Mouse (Mus musculus): ENCODE data around the gene Tmem131l.
"Not testable (repeated sequence)": the region's sequence is repeated elsewhere in the genome, so short reads cannot be mapped to it uniquely, and the experiment has no call there.

Gene Tmem131l

DNA sequence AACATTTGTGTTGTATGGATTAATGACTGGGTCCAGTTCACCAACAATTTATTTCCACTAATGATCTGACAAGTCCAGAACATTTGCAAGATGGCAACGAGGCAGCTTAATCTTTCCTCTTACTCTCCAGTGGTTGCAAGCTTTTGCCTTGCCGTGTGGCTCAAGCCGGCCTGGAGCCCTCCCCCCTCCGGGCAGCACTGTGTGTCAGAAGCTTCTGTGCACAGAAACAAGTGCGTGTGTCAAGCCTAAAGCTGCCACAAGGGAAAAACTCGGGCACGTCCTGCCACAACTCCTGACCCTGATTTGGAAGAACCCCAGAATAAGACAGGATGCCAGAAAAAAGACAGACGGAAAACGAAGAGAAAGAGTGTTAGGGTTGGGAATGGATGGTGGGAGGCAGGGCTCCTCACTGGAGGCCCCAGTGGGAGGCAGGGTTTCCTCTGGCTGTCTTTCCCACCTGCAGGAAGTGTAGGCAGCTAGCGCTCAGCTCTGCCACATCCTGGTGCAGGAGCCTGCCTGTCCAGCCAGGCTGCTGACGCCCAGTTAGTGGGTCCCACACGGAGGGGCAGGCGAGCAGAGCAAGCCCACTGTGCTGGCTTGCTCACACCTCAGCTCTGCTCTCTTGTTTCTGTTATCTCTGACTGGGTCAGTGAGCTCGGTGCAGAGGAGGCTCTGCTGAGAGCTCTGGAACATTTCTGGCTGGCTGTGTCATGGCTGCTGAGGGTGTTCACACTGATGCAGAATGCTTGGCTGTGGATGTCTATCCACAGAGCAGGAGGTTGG is 135.6 kb downstream of the Tmem131l start:
- DNase-seq = no peak

DNA sequence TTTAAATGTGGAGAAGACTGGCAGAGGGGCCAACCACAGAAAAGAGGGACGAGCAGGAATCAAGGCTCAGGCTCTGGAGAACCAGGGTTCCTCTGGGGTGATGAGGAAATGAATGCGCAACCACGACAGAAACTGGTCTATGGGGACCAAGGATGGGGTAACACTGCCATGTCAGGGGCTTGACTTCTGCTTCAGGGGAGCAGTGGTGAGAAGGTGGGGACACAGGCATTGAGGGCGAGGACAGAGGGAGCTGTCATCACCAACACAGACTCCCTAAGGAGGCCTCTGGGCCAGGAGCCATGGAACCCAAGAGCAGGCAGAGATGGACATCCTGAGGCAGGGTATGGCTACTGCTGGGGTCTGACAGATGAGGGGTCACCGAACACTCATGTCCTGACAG is 137.0 kb downstream of the Tmem131l start:
- no peak for DNase-seq

DNA sequence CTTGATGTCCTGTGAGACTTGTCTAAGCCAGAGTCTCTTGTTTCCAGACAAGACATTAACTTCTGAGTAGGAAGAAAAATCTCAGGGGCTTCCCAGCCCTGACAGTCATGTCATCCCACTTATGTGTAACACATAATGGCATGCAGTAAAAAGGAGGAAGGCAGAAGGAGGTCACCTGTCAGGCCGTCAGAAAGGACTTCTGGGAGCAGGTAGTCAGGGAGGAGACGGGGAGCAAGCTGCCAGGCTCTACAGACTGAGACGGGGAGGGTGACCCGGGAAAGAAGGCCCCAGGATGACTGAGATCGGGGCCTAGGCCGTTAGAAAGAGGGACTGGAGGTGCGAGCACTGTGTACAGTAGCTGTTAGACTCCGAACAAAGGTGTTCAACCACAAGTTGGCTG is 137.5 kb downstream of the Tmem131l start:
- no peak for DNase-seq

DNA sequence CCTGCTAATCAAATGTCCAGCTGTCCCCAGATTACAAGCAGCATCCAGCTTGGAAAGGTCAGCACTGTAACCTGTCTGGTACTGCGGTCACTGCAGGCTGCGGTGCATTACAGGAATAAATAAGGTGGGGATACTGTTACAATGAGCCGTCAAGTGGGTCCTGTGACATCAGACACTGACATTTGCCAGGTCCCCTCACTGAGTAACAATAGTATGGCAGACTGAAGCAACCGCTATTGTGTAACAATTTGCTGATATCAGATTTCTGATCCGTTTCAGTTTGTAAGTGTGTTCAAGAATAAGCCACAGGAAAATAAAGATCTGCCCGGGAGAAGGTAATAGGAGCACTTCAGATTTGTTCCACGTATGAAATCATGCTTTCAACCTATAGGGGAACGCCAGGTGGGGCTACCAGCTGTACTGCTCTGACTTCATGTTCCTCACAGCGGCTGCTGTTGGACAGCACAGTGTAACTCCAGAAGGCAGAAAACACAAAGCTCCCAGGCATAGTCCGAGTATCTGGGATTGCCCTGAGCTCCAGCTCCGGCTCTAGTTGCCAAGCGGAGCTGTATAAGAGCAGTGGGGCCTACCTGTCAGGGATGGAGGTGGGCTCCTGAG is 139.1 kb downstream of the Tmem131l start:
- no peak for DNase-seq

DNA sequence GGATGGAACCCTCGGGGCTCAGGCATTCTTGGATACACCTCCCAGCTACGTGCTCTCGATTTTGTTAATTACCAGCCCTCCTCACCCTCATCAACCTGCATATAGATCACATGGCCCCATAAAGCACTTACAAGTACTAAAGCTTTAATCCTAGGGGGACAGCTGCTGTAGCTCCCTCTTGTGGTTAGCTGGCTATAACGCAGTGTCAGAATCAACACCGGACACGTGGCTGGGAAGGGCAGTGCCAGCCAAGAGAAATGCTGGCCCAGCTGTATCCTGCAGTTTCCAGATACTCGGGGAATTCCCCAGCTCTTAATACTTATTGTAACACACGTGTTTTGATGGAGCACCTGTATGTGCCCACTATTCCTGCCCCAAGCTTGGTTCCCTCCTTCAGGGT is 140.4 kb downstream of the Tmem131l start:
- DNase-seq = no peak

DNA sequence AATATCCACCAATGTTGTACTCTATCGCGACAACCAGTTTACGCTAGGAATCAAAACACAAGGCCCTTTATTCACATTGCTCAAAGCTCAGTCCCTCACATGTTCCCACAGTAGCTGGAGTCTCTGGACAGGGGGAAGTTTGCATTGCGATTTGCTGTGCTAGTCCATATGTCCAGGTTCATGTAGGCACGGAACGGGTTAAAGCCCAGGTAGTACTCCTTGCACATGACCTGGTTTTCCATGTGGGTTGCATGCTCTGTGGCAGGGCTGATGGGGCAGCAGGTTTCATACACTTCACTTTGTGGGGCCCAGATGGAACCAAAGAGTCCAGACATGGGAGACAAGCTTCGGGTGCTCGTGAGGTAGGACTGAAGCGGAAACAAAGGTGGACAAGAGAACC is 141.7 kb downstream of the Tmem131l start:
- no peak for DNase-seq

DNA sequence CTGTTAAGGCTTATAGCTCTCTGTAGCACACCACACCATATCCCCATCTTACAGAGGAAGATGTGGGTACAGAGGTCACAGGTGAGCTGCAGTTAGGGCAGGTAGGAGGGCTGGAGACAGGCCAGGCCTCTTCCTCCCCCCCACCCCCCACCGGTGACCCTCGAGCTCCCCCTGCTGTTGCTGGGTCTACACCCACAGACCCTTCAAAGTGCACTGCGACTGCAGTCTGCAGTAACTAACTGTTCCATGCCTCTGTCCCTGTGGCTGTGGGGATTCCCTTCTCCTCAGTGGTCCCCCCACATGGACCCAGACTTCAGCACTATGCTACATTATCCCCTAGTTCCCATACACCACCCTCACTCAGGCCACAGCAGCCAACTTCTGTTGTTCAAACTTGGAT is 144.2 kb downstream of the Tmem131l start:
- no peak for DNase-seq

DNA sequence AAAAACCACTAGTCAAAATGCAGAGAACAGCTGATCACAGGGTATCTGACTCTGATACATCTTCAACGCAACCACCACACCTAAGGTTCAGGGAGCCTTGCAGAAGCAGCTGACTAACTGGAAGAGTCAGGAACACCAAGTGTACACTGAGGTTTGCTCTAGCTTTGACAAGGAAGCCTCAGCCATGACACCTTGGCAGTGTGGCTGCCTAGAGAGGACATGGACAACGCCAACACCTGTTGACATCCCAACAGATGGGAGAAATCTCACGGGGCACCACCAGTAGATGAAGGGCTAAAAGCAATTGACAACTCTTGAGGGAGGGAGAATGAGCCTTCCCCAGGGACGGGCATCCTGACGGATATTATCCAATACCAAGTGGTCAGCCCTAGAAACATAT is 144.9 kb downstream of the Tmem131l start:
- no peak for DNase-seq

DNA sequence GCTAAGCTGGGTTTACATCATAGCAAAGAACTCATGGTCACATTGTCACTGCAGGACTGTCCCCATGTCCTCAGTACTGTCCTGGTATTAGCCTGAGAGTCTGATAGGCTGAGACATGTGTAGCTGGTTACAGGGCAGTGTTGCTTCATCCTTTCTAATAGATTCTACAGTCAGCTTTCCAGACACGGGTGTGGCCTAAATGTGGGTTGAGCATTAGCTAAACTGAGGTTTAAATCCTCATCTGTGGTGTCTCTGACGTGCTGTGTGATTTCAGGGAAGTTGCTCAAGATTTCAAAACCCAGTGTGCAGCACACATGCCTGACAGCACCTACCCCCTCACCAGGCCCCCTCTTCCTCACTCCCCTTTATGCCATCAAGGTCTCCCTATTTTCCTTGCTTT is 154.8 kb downstream of the Tmem131l start:
- no peak for DNase-seq

DNA sequence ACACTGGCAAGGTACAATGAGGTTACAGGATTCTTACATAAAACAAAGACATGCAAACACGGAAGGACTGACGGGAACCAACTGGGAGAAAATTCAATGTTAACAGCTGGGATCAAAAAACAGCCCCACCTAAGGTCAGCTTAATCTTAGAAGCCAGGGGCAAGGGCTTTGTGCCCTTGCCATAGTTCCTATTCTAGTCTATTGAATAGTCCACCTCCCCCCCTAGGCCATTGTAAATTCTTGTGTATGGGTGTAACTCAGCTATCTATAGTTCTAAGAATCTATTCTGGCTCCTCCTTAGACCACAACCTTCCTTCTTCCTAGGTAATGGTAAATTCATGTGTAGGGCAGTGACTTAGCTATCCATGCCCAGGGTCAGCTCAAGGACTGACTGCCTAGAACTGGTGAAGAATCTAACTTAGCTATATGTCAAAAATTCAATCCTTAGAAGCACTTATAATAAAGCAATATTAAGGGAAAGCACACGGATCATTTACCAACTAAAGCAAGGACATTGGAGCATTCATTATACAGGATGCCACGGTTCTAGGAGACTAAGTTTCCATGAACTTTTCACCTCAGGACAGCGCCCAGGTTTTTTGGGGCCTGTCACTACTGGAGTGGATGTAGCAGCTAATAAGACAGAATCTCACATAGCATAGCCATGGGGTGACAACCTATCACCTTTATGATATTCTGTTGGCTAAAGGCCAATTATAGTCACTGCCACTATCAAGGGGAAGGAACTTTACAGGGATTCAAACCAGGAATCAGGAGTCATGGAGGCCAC is 160.5 kb downstream of the Tmem131l start:
- DNase-seq = not testable (repeated sequence)

DNA sequence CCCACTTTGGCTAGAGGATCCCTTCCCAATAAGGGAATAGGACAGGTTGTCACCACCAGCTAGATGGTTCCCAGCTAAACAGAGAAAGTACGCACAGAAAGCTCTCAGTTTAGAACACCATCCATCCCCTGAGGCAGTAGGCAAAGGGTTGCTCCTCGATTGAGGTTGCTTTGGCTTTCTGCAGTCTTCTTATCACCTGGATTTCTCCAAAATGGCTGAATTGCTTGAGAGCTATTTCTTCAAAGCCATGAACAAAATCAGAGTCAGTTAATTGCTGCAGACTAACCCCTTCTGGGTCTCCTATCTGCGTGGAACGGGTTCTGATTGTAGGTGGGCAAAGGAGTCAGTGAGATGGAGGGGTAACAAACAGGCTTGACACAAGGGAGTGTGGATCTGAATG is 161.2 kb downstream of the Tmem131l start:
- DNase-seq = no peak

DNA sequence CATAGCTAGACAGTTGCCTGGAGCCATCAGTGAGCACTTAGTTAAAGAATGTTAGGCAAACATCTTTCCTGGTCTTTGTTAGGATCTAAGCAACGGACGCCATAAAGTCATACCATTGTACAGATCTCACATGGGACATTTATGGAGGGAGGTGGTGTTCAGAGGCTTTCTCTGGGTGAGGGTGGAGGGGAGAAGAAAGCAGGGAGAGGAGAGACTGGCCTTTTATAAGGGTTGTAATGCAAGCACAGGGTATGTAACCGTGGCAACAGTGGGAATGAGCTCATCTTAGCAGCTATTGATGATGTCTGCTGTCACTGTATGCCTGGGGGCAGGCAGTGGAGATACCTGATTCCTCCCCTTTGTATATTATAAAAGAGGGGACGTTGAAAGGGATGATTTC is 163.7 kb downstream of the Tmem131l start:
- no peak for DNase-seq

DNA sequence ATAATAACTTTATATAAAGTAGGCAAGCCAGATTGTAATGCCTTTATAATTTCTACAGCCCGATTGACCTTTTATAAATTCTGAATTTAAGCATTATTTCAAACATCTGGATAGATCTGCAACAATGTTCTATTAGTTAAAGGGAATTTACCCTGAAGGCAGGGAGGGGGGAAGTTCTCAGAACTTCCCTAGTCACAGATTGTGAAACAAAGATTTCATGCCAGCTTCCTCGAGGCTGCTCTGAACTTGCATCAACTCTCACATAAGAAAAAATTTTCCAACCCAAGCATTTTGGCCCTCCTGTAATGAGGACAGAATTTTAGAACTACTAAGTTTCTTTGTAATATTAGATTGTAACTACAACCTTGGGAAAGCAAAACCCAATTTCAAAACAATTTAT is 164.9 kb downstream of the Tmem131l start:
- DNase-seq = not testable (repeated sequence)

DNA sequence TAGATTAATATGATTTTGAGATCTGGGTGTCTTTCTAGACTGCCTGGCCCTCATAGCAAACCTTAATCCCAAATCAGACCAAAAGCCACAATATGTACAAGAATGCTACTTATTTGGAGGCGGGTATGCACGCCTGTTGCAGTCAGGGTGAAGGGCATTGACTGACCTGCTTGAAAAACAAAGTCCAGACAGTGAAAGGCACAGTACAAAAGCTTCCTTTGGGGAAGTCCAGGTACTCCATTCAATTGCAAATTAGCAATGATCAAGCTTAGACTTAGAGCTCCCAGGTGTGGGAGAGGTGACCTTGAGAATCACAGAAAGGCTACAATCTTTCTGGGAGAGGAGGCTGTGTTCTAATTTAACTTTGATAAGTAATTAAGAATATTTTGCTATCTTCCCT is 167.1 kb downstream of the Tmem131l start:
- not testable (repeated sequence) for DNase-seq

DNA sequence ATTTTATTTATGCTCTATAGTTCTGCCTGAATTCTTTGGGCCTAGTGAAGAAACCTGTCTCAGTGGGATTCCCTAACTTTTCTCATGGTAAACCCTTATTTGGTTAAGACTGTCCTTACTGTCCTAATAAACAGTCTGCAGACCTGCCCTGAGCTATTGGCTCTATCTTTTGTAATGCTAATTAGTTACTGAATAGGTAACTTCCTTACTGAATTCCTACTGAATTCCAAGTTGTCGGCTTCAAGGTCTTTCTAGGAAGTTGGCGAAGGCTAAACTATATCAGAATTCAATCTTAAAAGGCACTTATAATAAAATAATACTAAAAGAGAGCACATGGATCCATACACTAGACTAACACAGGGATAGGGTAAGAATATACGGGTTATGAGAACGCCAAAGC is 168.0 kb downstream of the Tmem131l start:
- not testable (repeated sequence) for DNase-seq

DNA sequence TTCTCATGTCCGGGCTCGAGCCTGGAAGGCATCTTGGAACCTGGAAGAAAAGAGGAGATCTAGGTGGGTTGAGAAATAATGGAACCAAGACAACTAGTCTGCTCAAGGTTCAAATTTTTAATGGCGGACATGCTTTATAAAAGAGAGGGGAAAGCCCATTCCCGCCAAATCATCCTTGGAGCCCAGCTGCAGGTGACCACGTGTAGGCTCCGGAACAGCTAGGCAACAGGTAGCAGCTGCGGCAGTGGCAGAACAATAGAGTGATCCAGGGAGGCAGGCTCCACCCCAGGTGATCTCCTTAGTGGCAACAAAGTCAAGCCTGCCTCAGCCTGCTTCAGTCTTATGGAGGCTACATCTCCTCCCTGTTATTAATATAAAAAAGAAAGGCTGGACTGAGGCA is 168.4 kb downstream of the Tmem131l start:
- DNase-seq = not testable (repeated sequence)

DNA sequence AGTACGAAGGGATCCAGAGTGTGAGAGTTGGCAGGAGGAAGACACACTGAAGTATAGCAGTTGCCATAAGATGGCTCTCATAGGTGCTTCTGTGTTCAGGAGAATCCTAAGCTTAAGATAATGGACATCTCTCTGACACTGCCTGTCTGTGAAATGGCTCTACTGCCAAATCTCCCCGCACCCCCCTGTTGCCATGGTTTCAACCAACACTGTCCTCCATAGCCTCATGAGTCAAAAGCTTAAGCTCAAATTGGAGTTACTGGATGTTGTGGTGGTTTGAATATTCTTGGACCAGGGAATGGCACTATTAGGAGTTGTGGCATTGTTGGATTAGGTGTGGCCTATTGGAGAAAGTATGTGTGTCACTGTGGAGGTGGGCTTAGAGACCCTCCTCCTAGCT is 170.2 kb downstream of the Tmem131l start:
- DNase-seq = no peak

DNA sequence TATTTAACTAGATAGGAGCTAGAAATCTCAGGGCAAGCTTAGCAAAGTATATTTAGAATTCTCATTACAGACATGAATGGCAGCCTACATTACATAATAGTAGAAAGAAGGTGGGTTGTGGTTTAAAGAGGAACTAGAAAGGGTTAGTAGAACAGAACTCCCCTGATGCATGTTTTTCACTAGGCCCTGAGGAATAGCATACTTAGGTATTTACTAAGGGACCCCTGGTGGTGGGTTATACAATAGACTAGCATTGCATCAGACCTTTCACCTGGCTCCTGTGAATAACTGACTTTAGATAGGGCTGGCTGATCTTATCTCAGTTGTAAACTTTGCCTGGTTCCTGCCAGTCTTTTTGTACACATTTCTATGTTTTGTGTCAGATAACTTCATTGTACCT is 172.9 kb downstream of the Tmem131l start:
- DNase-seq = not testable (repeated sequence)

DNA sequence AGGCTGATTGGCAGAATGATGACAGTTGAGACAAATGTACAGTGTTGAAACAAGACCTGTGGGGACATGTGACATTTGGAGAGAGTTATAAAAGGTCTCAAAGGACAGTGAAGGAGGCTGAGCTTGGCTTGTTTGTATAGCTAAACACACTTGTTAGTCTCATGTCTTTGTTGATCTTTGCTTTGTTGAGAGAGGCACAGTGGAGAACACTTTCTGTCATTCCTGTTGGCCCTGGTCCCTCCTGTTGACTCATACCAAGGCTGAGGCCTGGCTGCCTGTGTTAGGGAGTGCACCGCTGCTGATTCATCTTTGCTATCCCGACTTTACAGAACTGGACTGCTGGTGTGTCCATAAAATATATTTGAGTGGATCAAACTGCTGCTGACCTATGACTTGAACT is 174.8 kb downstream of the Tmem131l start:
- DNase-seq = no peak

DNA sequence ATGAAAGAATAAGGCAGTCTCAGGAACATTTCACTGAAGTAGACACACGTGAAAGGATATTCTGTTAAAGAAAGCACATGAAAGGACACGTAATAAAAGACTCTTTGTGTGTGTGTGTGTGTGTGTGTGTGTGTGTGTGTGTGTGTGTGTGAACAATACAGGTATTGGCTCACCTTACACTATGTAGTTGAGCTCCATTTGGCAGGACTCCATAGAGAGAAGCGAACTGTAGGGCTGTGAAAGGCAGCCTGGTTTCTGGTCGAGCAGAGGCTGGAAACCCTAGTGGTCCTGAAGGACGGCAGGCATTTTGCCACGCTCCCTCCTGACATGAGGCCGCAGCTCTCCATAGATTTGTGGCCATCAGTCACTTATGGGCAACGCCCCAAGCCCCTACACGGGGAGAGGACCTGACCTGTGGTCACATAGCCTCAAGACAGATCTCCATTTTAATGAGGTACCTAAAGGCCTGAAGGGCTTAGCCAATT is 175.9 kb downstream of the Tmem131l start:
- no peak for DNase-seq

DNA sequence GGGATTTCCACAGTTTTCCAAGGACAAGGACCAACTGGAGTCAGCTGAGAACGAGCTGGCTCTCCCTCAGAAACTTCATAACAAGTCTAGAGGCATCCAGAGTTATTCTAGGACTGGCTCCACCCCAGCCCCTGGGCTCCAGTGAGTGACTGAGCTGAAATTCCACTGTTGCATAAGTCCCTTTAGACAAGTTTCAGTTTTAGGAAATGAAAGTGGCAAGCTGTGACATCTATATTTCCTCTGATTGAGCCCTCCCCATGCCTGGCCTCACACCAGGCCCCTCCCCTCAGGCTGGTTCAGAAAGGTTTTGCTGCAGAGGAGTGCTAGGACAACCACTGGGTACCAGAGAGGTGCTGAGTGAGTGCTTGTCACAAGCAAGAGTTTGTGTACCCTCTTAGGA is 177.0 kb downstream of the Tmem131l start:
- DNase-seq = peak; percentile 13 to 15

DNA sequence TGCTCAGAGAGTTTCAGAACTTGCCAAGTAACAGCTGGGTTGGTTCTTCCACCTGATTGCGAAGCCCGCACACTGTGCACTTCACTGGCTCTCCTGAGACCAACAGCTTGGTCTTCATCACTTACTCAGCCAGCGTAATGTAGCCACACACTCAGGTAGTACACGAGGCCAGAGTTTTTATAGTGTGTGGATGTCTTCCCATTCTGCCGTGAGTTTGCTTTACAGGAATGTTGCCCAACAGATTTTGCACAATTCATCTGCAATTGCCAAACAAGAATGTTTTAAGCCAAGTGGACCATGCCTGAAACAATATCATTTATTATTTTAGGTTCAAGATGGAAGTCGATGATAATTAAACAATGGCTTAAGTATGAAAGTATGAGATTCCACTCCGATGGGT is 180.4 kb downstream of the Tmem131l start:
- no peak for DNase-seq

DNA sequence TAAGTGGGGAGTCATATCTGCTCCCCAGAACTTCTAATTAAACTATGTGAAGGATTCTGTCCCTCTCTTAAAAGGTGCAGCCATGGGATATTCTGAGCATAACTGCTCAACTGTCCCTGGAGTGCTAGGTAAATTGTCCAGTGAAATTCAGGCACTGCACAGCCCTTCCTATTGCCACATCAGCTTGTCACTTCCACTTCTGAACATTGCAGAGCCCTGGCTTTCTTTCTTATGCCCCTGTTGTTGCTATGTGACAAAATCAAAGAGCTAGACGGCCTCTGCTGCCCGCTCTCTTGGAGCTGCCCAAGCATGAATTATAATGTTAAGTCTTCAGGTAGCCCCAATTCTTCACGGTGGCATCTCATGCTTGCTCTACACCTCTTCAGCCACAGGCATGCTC is 180.9 kb downstream of the Tmem131l start:
- no peak for DNase-seq

DNA sequence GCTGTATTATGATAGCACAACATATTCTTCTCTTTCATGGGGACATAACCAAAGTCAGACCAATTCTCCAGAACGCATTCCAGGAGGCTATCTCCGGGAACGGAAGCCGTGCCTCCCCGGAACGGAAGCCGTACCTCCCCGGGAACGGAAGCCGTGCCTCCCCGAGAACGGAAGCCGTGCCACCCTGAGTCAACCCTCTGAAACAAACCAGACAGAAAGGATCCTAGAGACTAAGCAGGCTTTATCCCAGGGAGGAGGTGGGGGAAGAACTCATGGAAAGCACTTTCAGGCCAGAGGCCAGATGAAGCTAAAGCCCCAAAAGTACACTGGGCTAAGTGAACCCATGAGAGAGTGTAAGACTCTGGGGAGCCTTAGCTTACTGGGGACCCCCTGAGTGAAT is 182.4 kb downstream of the Tmem131l start:
- DNase-seq = no peak
